Mouse (Mus musculus): ENCODE measurements around the gene Rassf6.

GRCm38 (mm10) chr5:90608906-90609305 lies 31.6 kb downstream of the Rassf6 start:
- TF ChIP-seq CTCF (IDR thresholded peaks at IDR 0.05; ENCODE audit: control insufficient read depth, insufficient read depth, insufficient replicate concordance, low read depth, low read length) (no peak), POLR2A (IDR thresholded peaks at IDR 0.05; ENCODE audit: control insufficient read depth, low read depth, low read length) (no peak)
